Mouse (Mus musculus): Measurements from ENCODE around the gene Gm14214.

Gm14214 gene

DNA sequence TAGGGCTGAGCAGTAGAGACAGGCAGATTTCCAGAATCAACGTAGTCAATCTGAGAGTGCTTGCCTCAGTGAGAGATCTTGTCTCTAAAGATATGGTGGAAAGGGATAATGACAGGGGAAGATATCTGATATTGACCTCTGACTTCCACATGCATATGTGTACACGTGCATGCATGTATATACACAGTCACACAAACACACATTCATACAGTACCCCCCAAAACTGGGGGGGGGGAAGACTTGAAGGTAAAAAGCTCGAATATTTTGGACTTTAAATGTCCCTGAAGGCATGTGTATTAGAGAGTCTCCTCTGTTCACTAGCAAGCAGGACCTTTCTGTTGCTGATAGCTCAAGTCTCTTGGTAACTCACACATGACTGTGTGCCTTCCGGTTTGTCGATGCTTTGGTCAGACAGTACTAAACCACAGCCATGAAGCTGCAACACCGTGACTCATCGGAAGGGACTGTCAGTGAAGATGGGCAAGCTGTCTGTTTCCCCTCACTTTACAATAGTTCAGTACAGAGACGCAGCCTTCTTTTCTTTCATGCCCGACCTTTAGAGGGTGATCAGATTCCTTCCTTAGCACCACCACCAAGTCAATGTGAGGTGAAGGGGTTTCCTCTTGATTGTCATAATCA, 37.2 kb downstream of the Gm14214 start:
- in situ Hi-C loops (cut with MboI, MseI) = loop anchor here in 1 of 2 experiments (10.0 kb wide), 1 partner anchor 342 kb away; the partner anchor contains the start of gene Ahcy

DNA sequence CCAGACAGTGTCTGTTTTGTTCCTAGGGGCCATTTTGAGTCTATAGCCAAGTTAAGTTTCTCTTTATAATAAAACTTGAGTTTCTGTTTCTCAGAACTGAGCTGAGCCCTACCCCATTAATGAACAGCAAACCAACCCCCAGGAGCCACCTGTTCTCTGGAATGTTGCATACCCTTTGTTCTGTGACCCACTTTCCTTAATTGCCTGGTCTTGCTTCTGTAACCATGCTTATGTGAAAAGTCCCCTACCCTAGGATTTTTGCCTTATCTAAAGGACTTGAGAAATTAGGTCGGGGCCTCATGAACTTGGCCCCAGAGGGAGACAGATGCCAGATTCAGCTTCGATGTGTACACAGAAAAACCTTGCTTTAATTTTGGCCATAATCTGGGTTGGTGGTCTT, 37.9 kb downstream of the Gm14214 start:
- in situ Hi-C loops (cut with MboI, MseI) = loop anchor here in 1 of 2 experiments (10.0 kb wide), 1 partner anchor 343 kb away; the partner anchor contains the start of gene Ahcy

GRCm38 (mm10) chr2:154730841-154731240, 39.0 kb downstream of the Gm14214 start:
- in situ Hi-C loops (cut with MboI, MseI) = loop anchor here in 1 of 2 experiments (10.0 kb wide), 1 partner anchor 344 kb away; the partner anchor contains the start of gene Ahcy

- in situ Hi-C loops (cut with MboI, MseI) = loop anchor here in 1 of 2 experiments (10.0 kb wide), 1 partner anchor 345 kb away; the partner anchor contains the start of gene Ahcy
Measured at GRCm38 (mm10) chr2:154729737-154730136, 40.1 kb downstream of the Gm14214 start.

DNA sequence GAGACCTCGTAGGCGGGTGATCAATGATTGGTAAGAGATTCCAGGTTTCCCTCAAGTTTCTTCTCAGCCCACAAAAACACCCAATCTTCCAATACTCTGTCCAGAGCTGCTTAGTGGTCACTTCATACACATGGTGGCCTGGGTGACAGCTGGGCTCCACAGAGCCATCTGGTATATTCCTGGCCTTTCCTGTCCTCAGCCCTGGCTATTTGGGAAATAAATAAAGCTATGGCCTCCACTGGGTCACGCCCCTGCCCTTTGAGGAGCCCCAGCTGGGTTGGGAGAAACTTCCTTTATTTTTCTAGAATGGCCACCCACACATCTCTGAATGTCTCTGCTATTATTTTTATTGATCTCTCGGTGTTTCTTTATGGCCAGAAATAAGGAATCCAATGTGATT, 46.4 kb downstream of the Gm14214 start:
- in situ Hi-C loops (cut with MboI, MseI) = no loop called here

DNA sequence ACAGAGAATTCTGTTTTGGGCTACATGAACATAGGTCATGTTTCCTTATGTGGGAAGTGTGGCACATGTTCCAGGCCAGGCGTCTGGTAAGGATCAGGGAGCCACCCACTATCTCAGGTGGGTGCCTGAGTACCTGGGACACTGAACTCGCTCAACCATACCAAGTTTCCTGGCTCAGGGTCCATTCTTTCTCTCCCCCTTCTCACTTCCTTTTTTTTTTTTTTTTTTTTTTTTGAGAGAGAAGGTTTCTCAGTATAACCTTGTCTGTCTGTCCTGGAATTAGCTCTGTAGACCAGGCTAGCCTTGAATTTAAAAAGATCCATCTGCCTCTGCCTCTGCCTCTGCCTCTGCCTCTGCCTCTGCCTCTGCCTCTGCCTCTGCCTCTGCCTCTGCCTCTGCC, 49.5 kb downstream of the Gm14214 start:
- in situ Hi-C loops (cut with MboI, MseI) = no loop called here
